In genomic region chr3:138645320-138645719, GRCm38 (mm10) we compare ENCODE assay signal across 8 mouse cellular contexts.
DNase-seq lines count a peak whose midpoint lies in the region; ATAC-seq and TF ChIP-seq lines count a peak whose summit lies in the region.

No protein-coding gene starts in this region.

- no peak overlapping the region for H3K4me3 ChIP-seq in lung, embryonic 14.5 days (ENCODE audit: low read depth, low read length)

- DNase-seq in thymus, postnatal 14 days, result peak; percentile 18
- DNase-seq in thymus, postnatal 10 days (ENCODE audit: low spot score in 2 of 2), result no peak
- peak; percentile 68 for DNase-seq in embryo, embryonic 11 days
- peak; percentile 41 to 51 for DNase-seq in heart, adult 18-20 months
- peak; percentile 13 to 15 for DNase-seq in kidney, postnatal 36 days
- peak; percentile 79 for DNase-seq in lung, embryonic 14.5 days
- peak; percentile 21 for DNase-seq in ovary, postnatal 36 days (ENCODE audit: low spot score)
- no peak for DNase-seq in spleen, adult 12 weeks (ENCODE audit: low spot score)

- no peaks in the 10 kb centered on the region; the same call in 1 of the 2 replicates for H3K4me1 ChIP-seq in lung, embryonic 14.5 days (ENCODE audit: insufficient read depth)

- no peaks in the 10 kb centered on the region for H3K9me3 ChIP-seq in lung, embryonic 14.5 days (ENCODE audit: low read depth, low read length)

- no peaks in the 10 kb centered on the region for H3K27me3 ChIP-seq in lung, embryonic 14.5 days (ENCODE audit: insufficient read depth, low read length)

- H3K36me3 ChIP-seq in lung, embryonic 14.5 days (ENCODE audit: insufficient read depth), result no peaks in the 10 kb centered on the region

- no peak for TF ChIP-seq CTCF in lung, embryonic 14.5 days (IDR thresholded peaks at IDR 0.05; ENCODE audit: low read depth)

- H3K9ac ChIP-seq in lung, embryonic 14.5 days, result no peak overlapping the region

- WGBS in lung, embryonic 14.5 days, result 10% methylated on average over 3 of the region's 3 CpGs

- no peak for ATAC-seq in lung, embryonic 14.5 days (ENCODE audit: insufficient read depth)

- H3K27ac ChIP-seq in lung, embryonic 14.5 days (ENCODE audit: low read depth), result no peak overlapping the region

- peak overlapping the region; percentile 67; the same call in 1 of the 2 replicates for H3K4me2 ChIP-seq in lung, embryonic 14.5 days

Comparison
In these comparisons a context has a peak if more than half of its experiments do, and no peak if none do; other contexts are left out.
1. DNase-seq: peak in thymus, postnatal 14 days (single experiment), embryo, embryonic 11 days (single experiment), heart, adult 18-20 months (2 of 2), kidney, postnatal 36 days (2 of 2), lung, embryonic 14.5 days (single experiment) and ovary, postnatal 36 days (single experiment); none in thymus, postnatal 10 days (0 of 2) and spleen, adult 12 weeks (single experiment).